Mouse (Mus musculus): ENCODE measurements around the gene B4galt4.

DNA sequence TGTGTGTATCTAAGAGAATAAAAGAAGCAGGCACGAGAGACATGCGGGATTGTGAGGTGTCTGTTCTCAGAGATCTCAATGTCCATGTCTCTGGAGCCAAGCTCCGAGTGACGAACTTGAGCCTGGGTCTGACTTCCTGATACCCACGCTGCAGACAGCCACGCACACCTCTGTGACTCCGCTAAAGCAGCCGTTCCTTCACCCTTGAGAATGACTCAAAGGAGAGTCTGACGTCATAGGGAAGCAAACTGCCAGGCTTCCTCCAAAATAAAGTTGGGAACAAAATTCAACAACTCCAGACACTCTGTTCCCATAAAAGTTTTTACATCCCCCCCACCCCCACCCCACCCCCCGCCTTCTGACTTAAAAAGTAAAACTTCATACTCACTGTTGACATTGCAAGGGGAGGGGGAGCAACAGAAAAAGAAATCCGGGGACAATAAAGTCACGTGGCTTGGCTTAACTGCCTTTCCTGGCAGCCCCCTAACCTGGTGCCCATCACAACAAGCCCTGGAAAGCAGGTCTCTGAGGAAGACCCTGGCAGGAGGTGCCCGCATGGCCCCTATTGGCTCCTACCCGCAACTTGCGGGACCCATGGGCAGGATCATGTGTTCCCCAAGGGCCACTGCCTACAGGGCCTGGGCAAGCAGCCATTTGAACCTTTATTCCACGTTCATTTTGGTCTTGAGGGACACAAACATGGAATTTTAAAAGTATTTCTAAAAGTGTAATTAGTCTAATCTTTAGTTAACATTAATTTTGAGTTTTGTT is 41.5 kb upstream of the B4galt4 start:
- TF ChIP-seq EP300 (IDR thresholded peaks at IDR 0.05; ENCODE audit: insufficient read depth, low read depth, low read length) (no peak), CTCF (IDR thresholded peaks at IDR 0.05; ENCODE audit: low read depth, low read length) (no peak)

Measured in ES-Bruce4 (cell line).